Mouse (Mus musculus) liver, adult 2 months (tissue): ENCODE measurements at regions not wholly inside any gene's neighbourhood (a gene's known extent, or its start where the extent isn't known, plus 50 kb on each side); places are given as distances from the start of the nearest gene placed in this dataset.

Experiments
- CTCF ChIP-seq: fragments of 200-500 bp; IDR thresholded peaks from 2 replicates; pipeline ENCODE4 v1.5.1; 2011; ENCODE audit warnings: low read depth, low read length, control low read depth
- POLR2A ChIP-seq: fragments of 200-500 bp; IDR thresholded peaks from 2 replicates; pipeline ENCODE4 v1.6.1; 2011; ENCODE audit warnings: low read length, control low read depth; ENCODE audit not compliant: insufficient read depth; ENCODE audit errors: extremely low read depth

- TF ChIP-seq POLR2A (no peak), CTCF (no peak)
Measured at GRCm38 (mm10) chr3:148134646-148135045, 855.7 kb downstream of the Adgrl2 start.
